Mouse (Mus musculus): ENCODE measurements around the gene Evi5l. TPM values are rescaled to one million over a fixed set of nuclear protein-coding genes. Genes with fewer than 3 reads are reported as not detected.

The Evi5l gene
- polyA plus RNA-seq, 2 experiments = 3.3 to 3.4 TPM

- H3K36me3 ChIP-seq (replicated peaks; ENCODE audit: control insufficient read depth, insufficient read depth, low read depth) = no peaks in the 10 kb centered on the region
- peaks cover 50% of the 10 kb centered on the region for H3K27me3 ChIP-seq (ENCODE audit: control insufficient read depth, insufficient read depth, low read length)
- 3% methylated on average over 44 of the region's 44 CpGs for WGBS (ENCODE audit: insufficient replicate concordance)
- H3K4me3 ChIP-seq (ENCODE audit: insufficient read depth in 1 of 2, low read depth in 2 of 2, low read length in 2 of 2) = peak within 1 kb of the TSS in 1 of 2 experiments; percentile 3; a peak in 1 of 4 replicates
- H3K4me2 ChIP-seq (ENCODE audit: low read depth) = peak within 1 kb of the TSS; percentile 32
- DNase-seq (ENCODE audit: low read depth in 3 of 3, low spot score in 3 of 3) (no peak), ATAC-seq (ENCODE audit: insufficient read depth) (no peak)
- no peak for TF ChIP-seq EP300 (IDR thresholded peaks at IDR 0.05; ENCODE audit: low read depth)
- no peak for TF ChIP-seq CTCF (IDR thresholded peaks at IDR 0.05; ENCODE audit: low read depth)
- H3K9ac ChIP-seq (replicated peaks) = no peak within 1 kb of the TSS
- H3K4me1 ChIP-seq (replicated peaks; ENCODE audit: control insufficient read depth in 2 of 2, insufficient read depth in 2 of 2, low read length in 1 of 2) = peaks cover 0 to 10% of the 10 kb centered on the region in 2 experiments; a peak in 2 of 4 replicates
- H3K9me3 ChIP-seq (ENCODE audit: control insufficient read depth, low read length) = no peaks in the 10 kb centered on the region
- H3K27ac ChIP-seq = no peak within 1 kb of the TSS
These were observed 50.6 kb downstream of the Evi5l start, which contains the start of gene Prr36 for GRCm38 (mm10) chr8:4216791-4217621. Gene Prr36 (minus strand): TSS chr8:4217459.

DNA sequence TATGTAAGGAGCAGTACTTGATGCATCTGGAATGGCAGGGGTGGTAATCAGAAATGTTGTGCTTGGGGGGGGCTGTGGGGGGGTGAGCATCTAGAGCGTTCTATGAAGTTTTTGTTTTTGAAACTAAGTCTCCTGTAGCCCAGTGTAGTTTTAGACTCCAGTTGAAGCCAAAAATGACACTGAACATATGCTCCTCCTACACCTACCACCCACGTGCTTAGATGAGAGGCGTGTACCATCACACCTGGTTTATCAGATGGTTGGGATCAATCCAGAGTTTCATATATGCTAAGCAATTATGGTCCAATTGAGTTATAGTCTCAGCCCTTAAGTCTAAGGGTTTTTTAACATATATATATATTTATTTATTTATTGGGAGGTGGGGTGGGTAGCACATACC, 53.2 kb downstream of the Evi5l start:
- Histone ChIP-seq H3K36me3 (replicated peaks; ENCODE audit: control insufficient read depth, insufficient read depth, low read depth) (no peaks in the 10 kb centered on the region), H3K27me3 (ENCODE audit: control insufficient read depth, insufficient read depth, low read length) (peaks cover 38% of the 10 kb centered on the region), H3K4me1 (replicated peaks; ENCODE audit: control insufficient read depth in 2 of 2, insufficient read depth in 2 of 2, low read length in 1 of 2) (no peaks in the 10 kb centered on the region), H3K27ac (no peak overlapping the region), H3K4me2 (ENCODE audit: low read depth) (no peak overlapping the region), H3K9me3 (ENCODE audit: control insufficient read depth, low read length) (no peaks in the 10 kb centered on the region), H3K9ac (replicated peaks) (no peak overlapping the region), H3K4me3 (ENCODE audit: insufficient read depth in 1 of 2, low read depth in 2 of 2, low read length in 2 of 2) (no peak overlapping the region)
- TF ChIP-seq EP300 (IDR thresholded peaks at IDR 0.05; ENCODE audit: low read depth) = no peak
- no peak for TF ChIP-seq CTCF (IDR thresholded peaks at IDR 0.05; ENCODE audit: low read depth)
- ATAC-seq (ENCODE audit: insufficient read depth) = no peak
- 57% methylated on average over 3 of the region's 3 CpGs for WGBS (ENCODE audit: insufficient replicate concordance)
- no peak for DNase-seq (ENCODE audit: low read depth in 3 of 3, low spot score in 3 of 3)

DNA sequence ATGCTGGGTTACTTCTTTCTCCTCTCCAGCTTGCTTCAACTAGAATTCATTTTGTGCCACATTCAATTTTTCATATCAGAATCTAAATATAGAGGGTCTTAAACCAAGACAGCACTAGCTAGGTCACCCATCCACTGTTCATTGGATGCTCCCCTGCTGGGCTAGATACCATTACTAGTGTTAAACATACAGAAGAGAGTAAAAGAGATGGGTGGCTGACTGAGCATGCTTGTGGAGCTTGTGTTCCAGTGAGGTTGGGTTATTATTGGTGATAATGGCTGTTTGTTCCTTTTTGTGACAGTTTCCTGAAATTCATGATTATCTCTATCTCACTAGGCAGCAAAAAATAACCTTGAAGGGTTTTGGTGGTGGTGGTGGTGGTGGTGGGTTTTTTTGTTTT, 55.7 kb downstream of the Evi5l start:
- ATAC-seq (ENCODE audit: insufficient read depth) (no peak), DNase-seq (ENCODE audit: low read depth in 3 of 3, low spot score in 3 of 3) (no peak)
- Histone ChIP-seq H3K9me3 (ENCODE audit: control insufficient read depth, low read length) (no peaks in the 10 kb centered on the region), H3K9ac (replicated peaks) (no peak overlapping the region), H3K4me3 (ENCODE audit: insufficient read depth in 1 of 2, low read depth in 2 of 2, low read length in 2 of 2) (no peak overlapping the region), H3K36me3 (replicated peaks; ENCODE audit: control insufficient read depth, insufficient read depth, low read depth) (no peaks in the 10 kb centered on the region), H3K4me2 (ENCODE audit: low read depth) (no peak overlapping the region), H3K27me3 (ENCODE audit: control insufficient read depth, insufficient read depth, low read length) (peaks cover 23% of the 10 kb centered on the region), H3K27ac (no peak overlapping the region), H3K4me1 (replicated peaks; ENCODE audit: control insufficient read depth in 2 of 2, insufficient read depth in 2 of 2, low read length in 1 of 2) (no peaks in the 10 kb centered on the region; a peak in 1 of 4 replicates)
- TF ChIP-seq CTCF (IDR thresholded peaks at IDR 0.05; ENCODE audit: low read depth) (no peak), EP300 (IDR thresholded peaks at IDR 0.05; ENCODE audit: low read depth) (no peak)

DNA sequence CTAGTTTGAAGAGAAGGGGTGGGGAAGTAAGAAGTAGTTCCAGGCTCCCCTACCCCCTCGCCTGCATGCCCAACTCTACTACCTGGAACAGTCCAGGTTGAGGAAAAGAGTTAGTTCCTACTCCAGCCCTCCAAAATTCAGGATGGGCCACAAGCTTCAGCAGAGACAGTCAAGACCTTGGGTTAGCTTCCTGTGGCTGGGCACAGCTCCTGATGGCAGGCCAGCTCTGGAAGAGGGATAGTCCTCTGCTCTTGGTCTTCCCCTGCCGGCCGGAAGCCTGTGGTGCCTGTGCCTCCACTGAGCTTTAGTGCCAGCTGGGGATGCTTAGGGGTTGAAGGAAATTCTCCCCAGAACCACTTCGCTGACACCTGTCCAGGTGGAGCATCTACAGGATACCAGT, 60.0 kb downstream of the Evi5l start:
- DNase-seq (ENCODE audit: low read depth in 3 of 3, low spot score in 3 of 3) (no peak), ATAC-seq (ENCODE audit: insufficient read depth) (no peak)
- Histone ChIP-seq H3K4me3 (ENCODE audit: insufficient read depth in 1 of 2, low read depth in 2 of 2, low read length in 2 of 2) (0 out of 4 replicates have a peak overlapping the region, but pooled peaks of 1 of the 2 experiments have one; percentile 0), H3K4me1 (replicated peaks; ENCODE audit: control insufficient read depth in 2 of 2, insufficient read depth in 2 of 2, low read length in 1 of 2) (peaks cover 0 to 3% of the 10 kb centered on the region in 2 experiments; a peak in 2 of 4 replicates), H3K9me3 (ENCODE audit: control insufficient read depth, low read length) (no peaks in the 10 kb centered on the region), H3K4me2 (ENCODE audit: low read depth) (peak overlapping the region; percentile 47), H3K9ac (replicated peaks) (no peak overlapping the region), H3K27me3 (ENCODE audit: control insufficient read depth, insufficient read depth, low read length) (peaks cover 15% of the 10 kb centered on the region), H3K36me3 (replicated peaks; ENCODE audit: control insufficient read depth, insufficient read depth, low read depth) (no peaks in the 10 kb centered on the region), H3K27ac (no peak overlapping the region)
- peak; percentile 15; the same call in 1 of the 2 replicates for TF ChIP-seq CTCF (IDR thresholded peaks at IDR 0.05; ENCODE audit: low read depth)
- no peak for TF ChIP-seq EP300 (IDR thresholded peaks at IDR 0.05; ENCODE audit: low read depth)
- WGBS (ENCODE audit: insufficient replicate concordance) = 19% methylated on average over 4 of the region's 4 CpGs

DNA sequence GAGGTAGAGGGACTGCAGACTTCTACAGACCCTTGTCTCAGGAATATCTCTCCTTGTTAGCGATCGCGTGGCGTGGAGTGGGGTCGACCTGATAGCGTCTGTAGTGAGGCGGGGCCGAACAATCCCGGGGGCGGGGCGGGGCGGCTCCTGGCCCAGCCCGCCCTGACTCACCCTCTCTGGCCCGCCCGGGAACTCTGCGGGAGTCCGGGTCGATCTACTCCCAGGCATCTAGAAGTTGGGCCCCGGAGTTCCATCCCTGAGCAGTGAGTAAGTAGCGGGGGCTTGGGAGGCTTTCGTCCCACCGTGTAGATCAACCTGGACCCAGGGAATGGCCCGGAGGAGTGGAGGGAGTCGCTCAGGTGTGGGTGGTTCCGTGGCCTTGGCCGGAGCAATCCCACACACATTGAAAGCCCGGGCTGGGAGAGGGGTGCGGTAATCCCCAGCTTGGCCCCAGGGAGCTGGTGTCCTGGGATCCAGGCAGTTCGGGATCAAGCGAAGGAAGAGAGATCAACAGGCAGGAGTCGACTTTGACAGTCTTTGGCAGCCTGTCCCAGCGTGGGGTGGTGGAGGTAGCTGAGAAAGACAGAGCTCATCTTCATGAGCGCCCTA, 60.5 kb downstream of the Evi5l start, which contains the start of gene Lrrc8e:
Gene Lrrc8e, plus strand, starts transcription at position 89 of the 609 bp plus-strand sequence.
- no peaks in the 10 kb centered on the region for H3K36me3 ChIP-seq (replicated peaks; ENCODE audit: control insufficient read depth, insufficient read depth, low read depth)
- H3K9me3 ChIP-seq (ENCODE audit: control insufficient read depth, low read length) = no peaks in the 10 kb centered on the region
- H3K4me1 ChIP-seq (replicated peaks; ENCODE audit: control insufficient read depth in 2 of 2, insufficient read depth in 2 of 2, low read length in 1 of 2) = peaks cover 0 to 3% of the 10 kb centered on the region in 2 experiments; a peak in 2 of 4 replicates
- no peak for DNase-seq (ENCODE audit: low read depth in 3 of 3, low spot score in 3 of 3)
- peak within 1 kb of the TSS; percentile 47 for H3K4me2 ChIP-seq (ENCODE audit: low read depth)
- H3K27ac ChIP-seq = no peak within 1 kb of the TSS
- no peak within 1 kb of the TSS for H3K9ac ChIP-seq (replicated peaks)
- no peak for TF ChIP-seq CTCF (IDR thresholded peaks at IDR 0.05; ENCODE audit: low read depth)
- no peak for TF ChIP-seq EP300 (IDR thresholded peaks at IDR 0.05; ENCODE audit: low read depth)
- WGBS (ENCODE audit: insufficient replicate concordance) = 6% methylated on average over 33 of the region's 33 CpGs
- peaks cover 15% of the 10 kb centered on the region for H3K27me3 ChIP-seq (ENCODE audit: control insufficient read depth, insufficient read depth, low read length)
- 0 out of 4 replicates have a peak within 1 kb of the TSS, but pooled peaks of 1 of the 2 experiments have one; percentile 0 for H3K4me3 ChIP-seq (ENCODE audit: insufficient read depth in 1 of 2, low read depth in 2 of 2, low read length in 2 of 2)
- peak; percentile 61; the same call in 1 of the 2 replicates for ATAC-seq (ENCODE audit: insufficient read depth)
